Mouse (Mus musculus): ENCODE data around the gene Maip1. TPM values are rescaled to one million over a fixed set of nuclear protein-coding genes. Genes with fewer than 3 reads are reported as not detected.

The Maip1 gene
- polyA plus RNA-seq (2015; fragmentation: Nextera tagmentation; extraction: Ambion mirVana): 16.4 and 18.2 TPM in 2 replicates

DNA sequence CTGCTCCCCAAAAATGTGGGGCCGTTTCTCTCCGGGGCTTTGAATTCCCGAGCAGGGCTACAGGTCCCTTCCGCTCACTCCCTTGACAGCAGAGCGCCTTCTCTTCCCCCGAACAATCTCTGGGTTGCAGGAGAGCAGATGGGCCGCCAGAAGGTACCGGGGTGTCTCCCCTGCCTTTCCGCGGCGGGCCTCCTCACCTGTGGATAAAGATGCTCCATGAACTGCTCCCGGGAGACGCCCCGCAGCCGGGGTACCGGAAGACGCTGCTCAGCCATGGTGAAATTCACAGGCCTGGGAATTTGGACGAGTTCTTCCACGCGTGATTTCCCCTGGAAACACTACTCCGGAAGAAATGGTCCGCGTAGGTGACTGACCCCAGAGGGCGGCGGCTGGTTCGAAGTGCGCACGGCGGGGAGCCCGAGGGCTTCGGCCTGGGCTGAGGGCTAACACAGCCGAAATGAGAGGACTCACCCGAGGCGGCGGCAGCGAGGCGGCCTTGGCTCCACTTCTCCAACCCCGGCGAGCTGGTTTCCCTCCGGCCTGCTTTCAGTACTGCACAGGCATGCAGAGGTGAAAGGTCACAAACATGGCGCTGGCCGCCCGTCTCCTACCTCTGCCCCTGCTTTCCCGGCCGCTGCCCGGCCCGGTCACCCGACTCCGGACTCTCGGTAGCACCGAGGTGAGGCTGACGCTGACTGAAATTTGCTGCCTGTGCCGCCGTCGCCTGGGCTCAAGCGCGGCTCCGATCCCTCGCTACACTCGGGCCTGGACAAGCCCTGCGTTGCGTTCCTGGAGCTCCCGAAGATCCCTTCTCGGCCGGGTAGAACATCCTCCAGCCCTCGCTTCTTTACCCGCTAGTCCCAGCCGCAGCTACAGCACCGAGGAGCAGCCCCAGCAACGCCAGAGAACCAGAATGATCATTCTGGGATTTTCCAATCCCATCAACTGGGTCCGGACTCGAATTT lies at the start of gene Maip1, which contains the start of gene Tyw5:
Maip1 (plus strand) TSS at position 142 of the 965 bp plus-strand sequence.
Tyw5 (minus strand) TSS at position 915 of the 965 bp plus-strand sequence.

DNA sequence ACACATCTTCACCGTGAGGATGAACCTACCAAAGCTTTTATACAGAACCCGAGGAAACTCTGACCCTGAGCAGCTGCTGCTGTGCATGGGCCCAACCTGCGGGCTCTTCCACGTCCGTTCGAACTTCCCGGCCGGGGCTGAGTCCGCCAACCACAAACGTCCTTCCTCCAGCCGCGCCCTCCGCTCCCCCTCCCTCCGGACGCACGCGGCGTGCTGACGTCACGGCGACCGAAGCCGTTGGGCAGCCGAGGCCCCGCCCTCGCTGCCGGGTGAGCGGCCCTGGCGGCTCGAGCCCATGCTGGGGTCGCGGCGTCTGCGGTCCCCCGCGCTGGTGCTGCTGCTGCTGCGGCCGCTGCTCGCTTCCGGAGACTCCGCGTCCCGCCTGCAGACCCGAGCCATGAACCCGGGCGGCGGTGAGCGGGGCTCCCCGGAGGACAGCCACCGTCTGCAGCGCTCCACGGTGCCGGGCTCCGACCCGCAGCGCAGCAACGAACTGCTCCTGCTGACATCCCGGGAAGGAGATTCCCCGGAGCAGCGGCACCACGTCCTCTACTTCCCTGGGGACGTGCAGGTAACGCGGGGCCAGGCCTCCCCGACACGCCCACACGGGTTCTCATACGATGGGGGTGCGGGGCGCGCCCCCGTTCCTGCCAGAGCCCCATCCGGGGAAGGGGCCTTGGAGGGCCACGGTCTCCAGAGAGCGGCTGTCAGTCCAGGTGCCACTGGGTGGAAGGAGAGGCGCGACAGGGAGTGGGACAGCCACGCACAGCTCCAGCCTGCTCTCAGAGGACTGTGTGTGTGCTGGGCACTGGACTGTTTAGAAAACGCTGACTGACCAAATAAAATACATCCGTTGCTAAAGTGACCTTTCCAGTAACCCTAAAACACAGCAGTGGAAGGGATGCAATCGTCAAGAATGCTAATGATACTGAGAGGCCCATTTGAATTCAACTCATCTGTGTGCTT lies 28.5 kb upstream of the Maip1 start, which contains the start of gene 1700066M21Rik:
1700066M21Rik (plus strand) TSS at position 245 of the 966 bp plus-strand sequence.

Other genes with a start within 250 kb of the Maip1 start
- 26.2 and 26.3 TPM in 2 replicates for gene 1700066M21Rik, start 28.7 kb upstream of the Maip1 start, polyA plus RNA-seq (2015; fragmentation: Nextera tagmentation; extraction: Ambion mirVana)
- gene Tyw5, start 773 bp downstream of the Maip1 start, polyA plus RNA-seq (2015; fragmentation: Nextera tagmentation; extraction: Ambion mirVana): 26.2 and 32.8 TPM in 2 replicates

All from neural tube, postnatal 0 days (tissue).